Mouse (Mus musculus) CH12.LX (cell line): ENCODE results near the gene Greb1. TPM values are rescaled to one million over a fixed set of nuclear protein-coding genes. Genes with fewer than 3 reads are reported as not detected.

Source experiments
- DNase-seq: peaks from one replicate; pipeline ENCODE4 v3.0.0-alpha.2; 2013; ENCODE audit errors: extremely low read depth
- H3K27ac ChIP-seq: 2 replicates; pipeline ENCODE4 v1.5.1; 2012; ENCODE audit warnings: low read depth, mild to moderate bottlenecking, control low read depth, moderate library complexity; ENCODE audit not compliant: insufficient read depth
- H3K27me3 ChIP-seq: replicated peaks from 2 replicates; pipeline ENCODE3; 2012; ENCODE audit warnings: inconsistent platforms
- H3K36me3 ChIP-seq, 2 experiments: replicated peaks in 1 of 2; 2 replicates each; pipeline versions ENCODE3 to v1.6.1; 2012; ENCODE audit warnings: inconsistent platforms in 1 of 2, low read length in 1 of 2, mild to moderate bottlenecking in 1 of 2, mixed read lengths in 1 of 2, moderate library complexity in 1 of 2; ENCODE audit not compliant: control insufficient read depth in 1 of 2, insufficient read depth in 1 of 2
- H3K4me1 ChIP-seq, 2 experiments: 2 replicates each; pipeline ENCODE4 v1.6.1; 2012; ENCODE audit warnings: inconsistent platforms in 1 of 2, moderate library complexity in 1 of 2; ENCODE audit not compliant: insufficient read depth in 2 of 2, control insufficient read depth in 1 of 2
- H3K4me2 ChIP-seq: 2 replicates; pipeline ENCODE4 v1.6.1; 2012; ENCODE audit warnings: low read depth, mild to moderate bottlenecking, control low read depth; ENCODE audit not compliant: poor library complexity, insufficient read depth, severe bottlenecking
- H3K4me3 ChIP-seq, 3 experiments: fragments of 150-350 bp in 1 of 3; sonication (generic) in 1 of 3; replicated peaks in 1 of 3; 2 replicates each; pipeline versions ENCODE3 to v1.5.1; 2011 to 2012; ENCODE audit warnings: low read depth in 2 of 3, low read length in 2 of 3, mild to moderate bottlenecking in 2 of 3, moderate library complexity in 2 of 3, control low read depth in 1 of 3, improper control_type of control experiment in 1 of 3, inconsistent platforms in 1 of 3, mixed read lengths in 1 of 3; ENCODE audit not compliant: poor library complexity in 1 of 3
- H3K79me2 ChIP-seq: replicated peaks from 2 replicates; pipeline ENCODE4 v1.6.1; 2012; ENCODE audit warnings: mild to moderate bottlenecking, moderate library complexity; ENCODE audit not compliant: control insufficient read depth, poor library complexity, insufficient read depth, severe bottlenecking; ENCODE audit errors: extremely low read depth
- H3K9ac ChIP-seq: 2 replicates; pipeline ENCODE4 v1.6.1; 2012; ENCODE audit warnings: low read depth, mild to moderate bottlenecking, control low read depth, moderate library complexity; ENCODE audit not compliant: insufficient read depth
- H3K9me3 ChIP-seq: replicated peaks from 2 replicates; pipeline ENCODE3; 2012; ENCODE audit warnings: low read length, inconsistent platforms, mixed read lengths
- BHLHE40 ChIP-seq: IDR thresholded peaks from 2 replicates; pipeline ENCODE4 v1.6.1; 2011; ENCODE audit warnings: mild to moderate bottlenecking, low read depth, low read length, improper control_type of control experiment
- CHD1 ChIP-seq: IDR thresholded peaks from 2 replicates; pipeline ENCODE4 v1.6.1; 2012; ENCODE audit warnings: low read depth, low read length, improper control_type of control experiment, inconsistent platforms
- CHD2 ChIP-seq: IDR thresholded peaks from 2 replicates; pipeline ENCODE4 v1.6.1; 2011; ENCODE audit warnings: low read length, improper control_type of control experiment
- CTCF ChIP-seq, 2 experiments: IDR thresholded peaks in 1 of 2; conservative IDR thresholded peaks in 1 of 2; 2 replicates each; pipeline ENCODE4 v1.5.1; 2011 to 2012; ENCODE audit warnings: low read depth in 2 of 2, low read length in 2 of 2, improper control_type of control experiment in 1 of 2, inconsistent platforms in 1 of 2, mild to moderate bottlenecking in 1 of 2, moderate library complexity in 1 of 2
- ELF1 ChIP-seq: IDR thresholded peaks from 2 replicates; pipeline ENCODE4 v1.6.1; 2014; ENCODE audit warnings: low read depth, mild to moderate bottlenecking, inconsistent platforms, low read length, improper control_type of control experiment
- EP300 ChIP-seq: IDR thresholded peaks from 2 replicates; pipeline ENCODE4 v1.6.1; 2011; ENCODE audit warnings: low read length, improper control_type of control experiment
- ETS1 ChIP-seq: conservative IDR thresholded peaks from 2 replicates; pipeline ENCODE4 v1.6.1; 2012; ENCODE audit warnings: low read depth, mild to moderate bottlenecking, inconsistent platforms, low read length, improper control_type of control experiment, moderate library complexity
- GABPA ChIP-seq: IDR thresholded peaks from 2 replicates; pipeline ENCODE4 v1.6.1; 2012; ENCODE audit warnings: low read depth, low read length, improper control_type of control experiment, inconsistent platforms; ENCODE audit not compliant: insufficient replicate concordance
- IRF4 ChIP-seq: IDR thresholded peaks from 2 replicates; pipeline ENCODE4 v1.6.1; 2014; ENCODE audit warnings: low read depth, mild to moderate bottlenecking, inconsistent platforms, low read length, improper control_type of control experiment
- KAT2A ChIP-seq: IDR thresholded peaks from 2 replicates; pipeline ENCODE4 v1.6.1; 2012; ENCODE audit warnings: low read length, improper control_type of control experiment, inconsistent platforms; ENCODE audit not compliant: insufficient replicate concordance
- MAFK ChIP-seq: IDR thresholded peaks from 2 replicates; pipeline ENCODE4 v1.6.1; 2011; ENCODE audit warnings: low read length, improper control_type of control experiment; ENCODE audit not compliant: insufficient replicate concordance
- MAX ChIP-seq: IDR thresholded peaks from 2 replicates; pipeline ENCODE4 v1.6.1; 2011; ENCODE audit warnings: low read length, improper control_type of control experiment
- MEF2A ChIP-seq: IDR thresholded peaks from 2 replicates; pipeline ENCODE4 v1.6.1; 2014; ENCODE audit warnings: low read depth, mild to moderate bottlenecking, inconsistent platforms, low read length, improper control_type of control experiment, borderline replicate concordance
- MYC ChIP-seq: IDR thresholded peaks from 2 replicates; pipeline ENCODE4 v1.6.1; 2011; ENCODE audit warnings: low read depth, mild to moderate bottlenecking, improper control_type of control experiment, low read length
- NELFE ChIP-seq: IDR thresholded peaks from 2 replicates; pipeline ENCODE4 v1.6.1; 2011; ENCODE audit warnings: low read depth, low read length, improper control_type of control experiment
- PAX5 ChIP-seq: IDR thresholded peaks from 2 replicates; pipeline ENCODE4 v1.6.1; 2012; ENCODE audit warnings: low read length, inconsistent platforms, mixed read lengths
- POLR2A ChIP-seq: IDR thresholded peaks from 2 replicates; pipeline ENCODE4 v1.6.1; 2011; ENCODE audit warnings: low read depth, mild to moderate bottlenecking, improper control_type of control experiment, low read length
- POLR2AphosphoS2 ChIP-seq: IDR thresholded peaks from 2 replicates; pipeline ENCODE4 v1.6.1; 2011; ENCODE audit warnings: low read depth, low read length, improper control_type of control experiment
- RAD21 ChIP-seq: IDR thresholded peaks from 2 replicates; pipeline ENCODE4 v1.6.1; 2011; ENCODE audit warnings: low read depth, mild to moderate bottlenecking, low read length, improper control_type of control experiment, moderate library complexity
- RCOR1 ChIP-seq: conservative IDR thresholded peaks from 2 replicates; pipeline ENCODE4 v1.6.1; 2012; ENCODE audit warnings: low read depth, mild to moderate bottlenecking, inconsistent platforms, low read length, improper control_type of control experiment
- SIN3A ChIP-seq: IDR thresholded peaks from 2 replicates; pipeline ENCODE4 v1.6.1; 2012; ENCODE audit warnings: low read length, improper control_type of control experiment, inconsistent platforms
- SMC3 ChIP-seq: IDR thresholded peaks from 2 replicates; pipeline ENCODE4 v1.6.1; 2011; ENCODE audit warnings: low read depth, low read length, improper control_type of control experiment
- TCF12 ChIP-seq: IDR thresholded peaks from 2 replicates; pipeline ENCODE4 v1.6.1; 2014; ENCODE audit warnings: low read depth, mild to moderate bottlenecking, inconsistent platforms, low read length, improper control_type of control experiment
- UBTF ChIP-seq: IDR thresholded peaks from 2 replicates; pipeline ENCODE4 v1.6.1; 2012; ENCODE audit warnings: low read depth, mild to moderate bottlenecking, inconsistent platforms, low read length, improper control_type of control experiment, moderate library complexity
- USF2 ChIP-seq: conservative IDR thresholded peaks from 2 replicates; pipeline ENCODE4 v1.6.1; 2011; ENCODE audit warnings: low read depth, low read length, improper control_type of control experiment
- ZC3H11A ChIP-seq: IDR thresholded peaks from 2 replicates; pipeline ENCODE4 v1.6.1; 2012; ENCODE audit warnings: low read depth, mild to moderate bottlenecking, inconsistent platforms, low read length, improper control_type of control experiment
- ZMIZ1 ChIP-seq: IDR thresholded peaks from 2 replicates; pipeline ENCODE4 v1.6.1; 2012; ENCODE audit warnings: low read depth, mild to moderate bottlenecking, inconsistent platforms, low read length, improper control_type of control experiment
- ZNF384 ChIP-seq: IDR thresholded peaks from 2 replicates; pipeline ENCODE4 v1.6.1; 2012; ENCODE audit warnings: low read depth, low read length, improper control_type of control experiment, inconsistent platforms
- dilution Hi-C: fragments of 300-500 bp; cut with MboI; formaldehyde crosslinking; loops from 2 replicates; pipeline ENCODE4 v1.14.3; 2020; ENCODE audit warnings: low sequenced_read_pairs; ENCODE audit not compliant: extremely low pct_unique_long_range_greater_than_20kb, extremely low pct_ligation_motif_present
- in situ Hi-C: fragments of 300-500 bp; cut with MboI; formaldehyde crosslinking; loops from 3 replicates; pipeline ENCODE4 v1.14.3; 2019; ENCODE audit warnings: low sequenced_read_pairs, low pct_ligation_motif_present, low pct_unique_long_range_greater_than_20kb, mixed read lengths
- polyA plus RNA-seq: library from polyadenylated mRNA; unstranded; fragments of >175 nt; gene quantifications from 2 replicates; pipeline ENCODE4 v1.2.1, GENCODE M21; 2012; ENCODE audit warnings: low read depth; ENCODE audit not compliant: insufficient read length
- total RNA-seq, 2 experiments: library from RNA; depleted of rRNA; stranded (reverse); fragments of 300-350 nt in 1 of 2; fragments of >200 nt in 1 of 2; gene quantifications; 2 replicates each; pipeline ENCODE4 v1.2.3; 2012 to 2014

The Greb1 gene
- total and polyA plus RNA-seq, 3 experiments, result not detected

GRCm38 (mm10) chr12:16808045-16808444 is 7.4 kb upstream of the Greb1 start:
- no peaks in the 10 kb centered on the region for H3K27me3 ChIP-seq
- DNase-seq, result peak; percentile 63

DNA sequence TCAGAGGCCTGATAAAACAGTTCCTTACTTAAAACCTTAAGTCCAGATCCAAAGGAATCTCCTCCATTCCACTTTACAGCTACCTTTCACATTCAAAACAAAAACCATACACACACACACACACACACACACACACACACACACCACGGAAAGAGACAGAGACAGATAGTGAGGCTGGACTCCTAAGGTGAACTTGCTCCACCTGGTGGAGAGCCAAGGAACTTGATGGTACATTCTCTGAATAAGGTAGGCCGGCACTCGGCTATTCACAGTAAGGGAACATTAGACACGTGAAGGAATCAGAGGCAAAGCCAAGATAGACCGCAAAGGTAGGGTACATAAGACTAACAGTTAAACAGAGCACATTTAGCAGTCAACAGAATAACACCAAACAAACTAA is 4.8 kb upstream of the Greb1 start:
- Histone ChIP-seq H3K4me2 (no peak overlapping the region), H3K9me3 (no peaks in the 10 kb centered on the region), H3K27me3 (no peaks in the 10 kb centered on the region), H3K9ac (no peak overlapping the region), H3K4me1 (peaks cover 0 to 13% of the 10 kb centered on the region in 2 experiments; a peak in 3 of 4 replicates), H3K27ac (no peak overlapping the region), H3K4me3 (no peak overlapping the region), H3K36me3 (no peaks in the 10 kb centered on the region), H3K79me2 (no peaks in the 10 kb centered on the region)
- TF ChIP-seq KAT2A (no peak), GABPA (no peak), EP300 (no peak), ZMIZ1 (no peak), RCOR1 (no peak), MAX (peak; percentile 43; the same call in 1 of the 2 replicates), ZC3H11A (peak; percentile 75; the same call in 1 of the 2 replicates), NELFE (no peak), CTCF (conservative IDR thresholded peaks at IDR 0.05 in 1 of 2, IDR thresholded peaks at IDR 0.05 in 1 of 2; ENCODE audit: low read depth in 2 of 2, low read length in 2 of 2) (peak; percentile 57 to 95; a peak in 3 of 4 replicates), ZNF384 (no peak), SIN3A (no peak), CHD2 (no peak), MEF2A (no peak), BHLHE40 (peak; percentile 49), SMC3 (peak; percentile 95), POLR2AphosphoS2 (no peak), MYC (0 out of 2 replicates have a peak, but pooled peaks have one; percentile 38), POLR2A (no peak), PAX5 (no peak), MAFK (no peak), CHD1 (no peak), UBTF (no peak), ELF1 (0 out of 2 replicates have a peak, but pooled peaks have one; percentile 33), IRF4 (peak; percentile 56), USF2 (no peak), ETS1 (no peak), TCF12 (no peak), RAD21 (peak; percentile 81)
- in situ Hi-C loops (loop anchor here (5.0 to 25.0 kb wide), 2 partner anchors 88 to 457 kb away; partner anchors contain the start of gene Pdia6), dilution Hi-C loops (no loop called here)
- peak; percentile 90 for DNase-seq

More at GRCm38 (mm10) chr12:16808045-16808444, 7.4 kb upstream of the Greb1 start:
- Histone ChIP-seq H3K9me3 (no peaks in the 10 kb centered on the region), H3K4me1 (peaks cover 0 to 15% of the 10 kb centered on the region in 2 experiments; a peak in 2 of 4 replicates), H3K36me3 (peaks cover 0 to 3% of the 10 kb centered on the region in 2 experiments), H3K27ac (no peak overlapping the region), H3K4me3 (no peak overlapping the region), H3K79me2 (peaks cover 13% of the 10 kb centered on the region), H3K4me2 (no peak overlapping the region), H3K9ac (no peak overlapping the region)
- TF ChIP-seq RAD21, result peak; percentile 100
- peak; percentile 89 for TF ChIP-seq SMC3
- TF ChIP-seq RCOR1, result no peak
- peak; percentile 90 for TF ChIP-seq ZC3H11A
- no peak for TF ChIP-seq KAT2A
- peak; percentile 28 to 97; a peak in 3 of 4 replicates for TF ChIP-seq CTCF (conservative IDR thresholded peaks at IDR 0.05 in 1 of 2, IDR thresholded peaks at IDR 0.05 in 1 of 2; ENCODE audit: low read depth in 2 of 2, low read length in 2 of 2)
- in situ Hi-C loops, result loop anchor here (5.0 to 25.0 kb wide), 2 partner anchors 91 to 454 kb away; partner anchors contain the start of gene Pdia6
- dilution Hi-C loops, result no loop called here
